8 mouse cellular contexts compared by ENCODE assay signal in genomic region chr12:85287809-85288485, GRCm38 (mm10). TPM values are rescaled to one million over a fixed set of nuclear protein-coding genes. Genes with fewer than 3 reads are reported as not detected.
DNase-seq lines count a peak whose midpoint lies in the region; ATAC-seq and TF ChIP-seq lines count a peak whose summit lies in the region.

Acyp1 (minus strand) TSS chr12:85288438.

- H3K9ac ChIP-seq in intestine, postnatal 0 days (ENCODE audit: low read depth, low read length): peak within 1 kb of the TSS; percentile 40; the same call in 1 of the 2 replicates
- peak within 1 kb of the TSS; percentile 40; the same call in 1 of the 2 replicates for H3K9ac ChIP-seq in liver, embryonic 15.5 days
- peak within 1 kb of the TSS; percentile 55 for H3K9ac ChIP-seq in neural tube, embryonic 15.5 days (replicated peaks)

- no peaks in the 10 kb centered on the region for H3K36me3 ChIP-seq in intestine, postnatal 0 days (ENCODE audit: control insufficient read depth, insufficient read depth)
- H3K36me3 ChIP-seq in liver, embryonic 15.5 days (replicated peaks): no peaks in the 10 kb centered on the region
- H3K36me3 ChIP-seq in neural tube, embryonic 15.5 days: no peaks in the 10 kb centered on the region

- H3K9me3 ChIP-seq in intestine, postnatal 0 days (ENCODE audit: control insufficient read depth): no peaks in the 10 kb centered on the region
- no peaks in the 10 kb centered on the region for H3K9me3 ChIP-seq in liver, embryonic 15.5 days (replicated peaks)
- no peaks in the 10 kb centered on the region for H3K9me3 ChIP-seq in neural tube, embryonic 15.5 days (replicated peaks)

- peak within 1 kb of the TSS; percentile 72 for H3K4me3 ChIP-seq in lung, adult 2 months (replicated peaks; ENCODE audit: extremely low read depth, low read depth, low read length)
- peak within 1 kb of the TSS; percentile 45 for H3K4me3 ChIP-seq in cortical plate, adult 2 months (ENCODE audit: insufficient read depth, low read length)
- H3K4me3 ChIP-seq in intestine, postnatal 0 days (ENCODE audit: low read depth, low read length): peak within 1 kb of the TSS; percentile 50
- peak within 1 kb of the TSS; percentile 60 for H3K4me3 ChIP-seq in liver, embryonic 15.5 days (replicated peaks)
- H3K4me3 ChIP-seq in neural tube, embryonic 15.5 days (replicated peaks): peak within 1 kb of the TSS; percentile 51

- 8% methylated on average over 21 of the region's 21 CpGs for WGBS in lung, adult 2 months
- 9% methylated on average over 21 of the region's 21 CpGs for WGBS in intestine, postnatal 0 days
- WGBS in liver, embryonic 15.5 days (ENCODE audit: insufficient replicate concordance): 12% methylated on average over 21 of the region's 21 CpGs
- WGBS in neural tube, embryonic 15.5 days: 8% methylated on average over 21 of the region's 21 CpGs

- no peak for TF ChIP-seq CTCF in lung, adult 2 months (IDR thresholded peaks at IDR 0.05; ENCODE audit: insufficient read depth, low read length)
- TF ChIP-seq CTCF in cortical plate, adult 2 months (IDR thresholded peaks at IDR 0.05; ENCODE audit: extremely low read depth, insufficient read depth, low read length): no peak
- TF ChIP-seq CTCF in intestine, postnatal 0 days (IDR thresholded peaks at IDR 0.05; ENCODE audit: low read depth): no peak

- no peak; the same call in 1 of the 2 replicates for TF ChIP-seq POLR2A in lung, adult 2 months (IDR thresholded peaks at IDR 0.05; ENCODE audit: borderline replicate concordance, extremely low read depth, low read depth, low read length)
- TF ChIP-seq POLR2A in cortical plate, adult 2 months (IDR thresholded peaks at IDR 0.05; ENCODE audit: extremely low read depth, insufficient read depth, low read length): no peak

- H3K27me3 ChIP-seq in intestine, postnatal 0 days (replicated peaks; ENCODE audit: control insufficient read depth, insufficient read depth, low read length): peaks cover 11% of the 10 kb centered on the region
- peaks cover 30% of the 10 kb centered on the region for H3K27me3 ChIP-seq in liver, embryonic 15.5 days
- H3K27me3 ChIP-seq in neural tube, embryonic 15.5 days (replicated peaks): 0 out of 2 replicates have a peak, but pooled peaks cover 4% of the 10 kb centered on the region

- peak within 1 kb of the TSS; percentile 77 for H3K4me2 ChIP-seq in intestine, postnatal 0 days (replicated peaks; ENCODE audit: low read depth)
- peak within 1 kb of the TSS; percentile 79 for H3K4me2 ChIP-seq in liver, embryonic 15.5 days
- peak within 1 kb of the TSS; percentile 93 for H3K4me2 ChIP-seq in neural tube, embryonic 15.5 days

- H3K4me1 ChIP-seq in lung, adult 2 months (ENCODE audit: control insufficient read depth, insufficient read depth, low read length): peaks cover 5% of the 10 kb centered on the region
- H3K4me1 ChIP-seq in cortical plate, adult 2 months (ENCODE audit: control insufficient read depth, insufficient read depth, low read length): peaks cover 2% of the 10 kb centered on the region; the same call in 1 of the 2 replicates
- no peaks in the 10 kb centered on the region for H3K4me1 ChIP-seq in intestine, postnatal 0 days (replicated peaks; ENCODE audit: control insufficient read depth, insufficient read depth, low read length)
- H3K4me1 ChIP-seq in liver, embryonic 15.5 days (replicated peaks): peaks cover 12% of the 10 kb centered on the region
- peaks cover 21% of the 10 kb centered on the region for H3K4me1 ChIP-seq in neural tube, embryonic 15.5 days

- ATAC-seq in intestine, postnatal 0 days: peak; percentile 48
- ATAC-seq in liver, embryonic 15.5 days (ENCODE audit: insufficient read depth): peak; percentile 59
- peak; percentile 63 for ATAC-seq in neural tube, embryonic 15.5 days (ENCODE audit: low FRiP score)

- peak; percentile 72 for DNase-seq in lung, adult 2 months
- no peak for DNase-seq in lung, adult 18-20 months
- DNase-seq in heart, adult 18-20 months: peak; percentile 70 to 81
- DNase-seq in right cerebral cortex, postnatal 25 days: no peak

- H3K27ac ChIP-seq in cortical plate, adult 2 months (ENCODE audit: insufficient read depth, low read length): no peak within 1 kb of the TSS
- peak within 1 kb of the TSS; percentile 29; the same call in 1 of the 2 replicates for H3K27ac ChIP-seq in intestine, postnatal 0 days (ENCODE audit: low read depth, low read length)
- H3K27ac ChIP-seq in liver, embryonic 15.5 days (replicated peaks): 0 out of 2 replicates have a peak within 1 kb of the TSS, but pooled peaks have one; percentile 33
- peak within 1 kb of the TSS; percentile 58 for H3K27ac ChIP-seq in neural tube, embryonic 15.5 days (replicated peaks)

RNA-seq across cellular contexts. Expression of gene Acyp1, which starts in this region (rescaled TPM):
- polyA plus RNA-seq in lung, adult 2 months (2012; rRNA removed): 6.3 and 8.7 TPM in 2 replicates
- 48.4 and 53.7 TPM in 2 replicates for polyA plus RNA-seq in cortical plate, adult 2 months (2012; rRNA removed)
- 10 to 100 TPM; 20.5 to 25.2 TPM for total RNA-seq in heart, adult 18-20 months (2021)
- polyA plus RNA-seq in intestine, postnatal 0 days (2015; fragmentation: Nextera tagmentation; extraction: Ambion mirVana): 50.3 and 51.9 TPM in 2 replicates
- polyA plus RNA-seq in liver, embryonic 15.5 days (2015; fragmentation: Nextera tagmentation; extraction: Ambion mirVana): 36.6 and 50.7 TPM in 2 replicates
- 53.3 and 53.5 TPM in 2 replicates for polyA plus RNA-seq in neural tube, embryonic 15.5 days (2015; fragmentation: Nextera tagmentation; extraction: Ambion mirVana)

Comparison
In these comparisons a context has a peak if more than half of its experiments do, and no peak if none do; other contexts are left out.
1. DNase-seq: peak in lung, adult 2 months (single experiment) and heart, adult 18-20 months (2 of 2); none in lung, adult 18-20 months (0 of 2) and right cerebral cortex, postnatal 25 days (single experiment).
2. Peak in every context shown above with its lines, with median percentiles within 50 percentile points of each other: H3K4me3 ChIP-seq, ATAC-seq, H3K4me2 ChIP-seq and H3K9ac ChIP-seq.